Mouse (Mus musculus) intestine, postnatal 0 days (tissue): Measurements from ENCODE around the gene Mms22l. TPM values are rescaled to one million over a fixed set of nuclear protein-coding genes. Genes with fewer than 3 reads are reported as not detected.
A peak's percentile ranks its signal among the peaks of the same experiment; 100 is the strongest.

ENCODE experiments used
- ATAC-seq: fragments of 200-750 bp; cut with Nextera tagmentation; 2 replicates; pipeline ENCODE4 v1.8.0; 2017; ENCODE audit warnings: mild to moderate bottlenecking, moderate TSS enrichment, moderate library complexity
- H3K27ac ChIP-seq: fragments of 300-500 bp; sonication (generic); 2 replicates; pipeline ENCODE4 v1.5.1; 2014; ENCODE audit warnings: mild to moderate bottlenecking, low read depth, low read length, moderate library complexity
- H3K27me3 ChIP-seq: fragments of 300-500 bp; sonication (generic); replicated peaks from 2 replicates; pipeline ENCODE4 v1.6.1; 2014; ENCODE audit warnings: low read length, mixed read lengths; ENCODE audit not compliant: control insufficient read depth, insufficient read depth
- H3K36me3 ChIP-seq: fragments of 300-500 bp; sonication (generic); 2 replicates; pipeline ENCODE4 v1.6.1; 2014; ENCODE audit warnings: mild to moderate bottlenecking, moderate library complexity; ENCODE audit not compliant: control insufficient read depth, insufficient read depth
- H3K4me1 ChIP-seq: fragments of 300-500 bp; sonication (generic); replicated peaks from 2 replicates; pipeline ENCODE4 v1.6.1; 2014; ENCODE audit warnings: antibody characterized with exemption, low read length, mixed read lengths; ENCODE audit not compliant: control insufficient read depth, insufficient read depth
- H3K4me2 ChIP-seq: fragments of 300-500 bp; sonication (generic); replicated peaks from 2 replicates; pipeline ENCODE4 v1.6.1; 2014; ENCODE audit warnings: low read depth, mild to moderate bottlenecking, moderate library complexity
- H3K4me3 ChIP-seq: fragments of 300-500 bp; sonication (generic); 2 replicates; pipeline ENCODE4 v1.5.1; 2014; ENCODE audit warnings: low read depth, low read length
- H3K9ac ChIP-seq: fragments of 300-500 bp; sonication (generic); 2 replicates; pipeline ENCODE4 v1.6.1; 2014; ENCODE audit warnings: mild to moderate bottlenecking, low read depth, low read length
- H3K9me3 ChIP-seq: fragments of 300-500 bp; sonication (generic); 2 replicates; pipeline ENCODE4 v1.6.1; 2016; ENCODE audit warnings: mixed run types; ENCODE audit not compliant: control insufficient read depth
- CTCF ChIP-seq: sonication (generic); IDR thresholded peaks from 2 replicates; pipeline ENCODE4 v1.5.1; 2016; ENCODE audit warnings: low read depth, mild to moderate bottlenecking, control low read depth, antibody characterized with exemption, moderate library complexity
- whole genome bisulfite sequencing: fragments of 180-500 bp; shearing (Covaris S2); extraction: QIAGEN DNeasy Blood & Tissue Kit; methylation state at CpG from one replicate; pipeline ENCODE4 v1.1.7; 2014; 5-methylcytosine and 5-hydroxymethylcytosine counted together
- polyA plus RNA-seq: library from polyadenylated mRNA; unstranded; fragments of >200 nt; fragmentation: Nextera tagmentation; extraction: Ambion mirVana; gene quantifications from 2 replicates; pipeline ENCODE4 v1.2.1, GENCODE M21; 2015

Gene Mms22l
- polyA plus RNA-seq, 1 experiment from 2014 or later = 6.9 TPM

DNA sequence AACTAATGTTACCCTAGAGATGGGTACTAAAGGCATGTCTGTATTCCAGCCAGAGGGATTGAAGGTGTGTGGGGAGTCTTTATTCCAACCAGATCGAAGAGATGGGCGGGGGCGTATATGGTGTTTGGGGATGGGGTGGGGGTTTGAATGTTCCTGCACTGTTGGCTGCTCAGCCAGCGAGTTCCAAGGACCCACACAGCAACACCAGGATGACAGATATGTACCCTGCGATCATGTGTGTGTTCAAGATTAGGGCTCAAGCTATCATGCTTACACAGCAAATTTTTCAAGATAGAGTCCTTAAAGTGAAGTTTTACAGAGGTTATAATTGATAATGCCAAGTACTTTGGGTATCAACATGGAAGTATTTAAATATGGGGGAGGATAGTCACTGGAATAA is 81.3 kb downstream of the Mms22l start:
- WGBS = 97% methylated on average over 5 of the region's 5 CpGs

DNA sequence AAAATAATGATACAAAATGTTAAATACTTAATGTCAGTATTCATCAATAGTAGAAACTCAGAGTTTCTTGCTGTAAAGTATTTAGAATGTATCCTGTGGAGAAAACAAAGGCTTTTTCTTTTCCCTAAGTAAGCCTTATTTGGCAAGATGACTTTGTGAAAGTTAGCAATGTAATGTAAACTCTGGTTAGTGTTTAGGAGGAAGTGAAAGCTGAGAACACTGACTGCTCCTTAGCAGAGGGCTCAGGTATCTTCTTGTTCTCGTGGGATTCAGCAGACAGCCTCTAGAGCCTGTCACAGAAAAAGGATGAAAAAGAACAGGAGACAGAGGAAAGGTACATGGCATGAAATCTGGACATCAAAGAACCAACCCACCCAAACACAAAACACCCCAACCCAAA is 86.0 kb downstream of the Mms22l start:
- Histone ChIP-seq H3K27me3 (no peaks in the 10 kb centered on the region), H3K4me3 (no peak overlapping the region), H3K36me3 (0 out of 2 replicates have a peak, but pooled peaks cover 3% of the 10 kb centered on the region), H3K9me3 (no peaks in the 10 kb centered on the region), H3K4me1 (no peaks in the 10 kb centered on the region), H3K4me2 (no peak overlapping the region), H3K9ac (no peak overlapping the region), H3K27ac (no peak overlapping the region)
- 41% methylated on average over 1 of the region's 1 CpGs for WGBS
- TF ChIP-seq CTCF = no peak
- no peak for ATAC-seq

More for the DNA sequence above, 81.3 kb downstream of the Mms22l start:
- no peak overlapping the region for H3K4me2 ChIP-seq
- H3K27ac ChIP-seq = no peak overlapping the region
- no peak overlapping the region for H3K4me3 ChIP-seq
- ATAC-seq = no peak
- no peaks in the 10 kb centered on the region for H3K9me3 ChIP-seq
- peaks cover 8% of the 10 kb centered on the region; the same call in 1 of the 2 replicates for H3K36me3 ChIP-seq
- no peaks in the 10 kb centered on the region for H3K4me1 ChIP-seq
- H3K9ac ChIP-seq = no peak overlapping the region
- no peaks in the 10 kb centered on the region for H3K27me3 ChIP-seq
- no peak for TF ChIP-seq CTCF

DNA sequence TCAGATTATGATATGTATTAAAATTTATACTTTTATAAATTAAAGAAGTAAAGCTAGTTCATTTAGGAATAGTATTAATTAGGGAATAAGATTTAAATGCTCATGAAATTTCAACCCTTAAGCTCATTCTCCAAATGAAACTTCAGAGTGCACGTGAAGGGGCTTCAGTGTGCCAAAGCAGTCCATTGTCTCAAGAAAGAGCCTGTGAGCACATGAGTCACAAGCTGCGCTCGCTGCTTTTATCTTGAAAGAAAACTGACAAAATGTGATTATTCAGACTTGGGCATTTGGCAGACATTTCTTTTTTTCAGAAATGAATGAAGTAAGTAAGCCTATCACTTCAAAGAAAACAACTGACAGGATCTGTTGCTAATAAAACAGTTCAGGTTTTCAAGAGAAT is 87.7 kb downstream of the Mms22l start:
- H3K4me2 ChIP-seq = no peak overlapping the region
- peaks cover 12% of the 10 kb centered on the region for H3K36me3 ChIP-seq
- no peaks in the 10 kb centered on the region for H3K4me1 ChIP-seq
- H3K9ac ChIP-seq = no peak overlapping the region
- no peak for ATAC-seq
- H3K9me3 ChIP-seq = no peaks in the 10 kb centered on the region
- no peaks in the 10 kb centered on the region for H3K27me3 ChIP-seq
- TF ChIP-seq CTCF = no peak
- 85% methylated on average over 3 of the region's 3 CpGs for WGBS
- no peak overlapping the region for H3K27ac ChIP-seq
- H3K4me3 ChIP-seq = no peak overlapping the region

GRCm38 (mm10) chr4:24594824-24595223 is 98.6 kb downstream of the Mms22l start:
- Histone ChIP-seq H3K4me3 (no peak overlapping the region), H3K9me3 (no peaks in the 10 kb centered on the region), H3K36me3 (peaks cover 9% of the 10 kb centered on the region), H3K4me1 (no peaks in the 10 kb centered on the region), H3K4me2 (no peak overlapping the region), H3K27ac (no peak overlapping the region), H3K9ac (no peak overlapping the region), H3K27me3 (no peaks in the 10 kb centered on the region)
- no peak for TF ChIP-seq CTCF
- ATAC-seq = no peak

DNA sequence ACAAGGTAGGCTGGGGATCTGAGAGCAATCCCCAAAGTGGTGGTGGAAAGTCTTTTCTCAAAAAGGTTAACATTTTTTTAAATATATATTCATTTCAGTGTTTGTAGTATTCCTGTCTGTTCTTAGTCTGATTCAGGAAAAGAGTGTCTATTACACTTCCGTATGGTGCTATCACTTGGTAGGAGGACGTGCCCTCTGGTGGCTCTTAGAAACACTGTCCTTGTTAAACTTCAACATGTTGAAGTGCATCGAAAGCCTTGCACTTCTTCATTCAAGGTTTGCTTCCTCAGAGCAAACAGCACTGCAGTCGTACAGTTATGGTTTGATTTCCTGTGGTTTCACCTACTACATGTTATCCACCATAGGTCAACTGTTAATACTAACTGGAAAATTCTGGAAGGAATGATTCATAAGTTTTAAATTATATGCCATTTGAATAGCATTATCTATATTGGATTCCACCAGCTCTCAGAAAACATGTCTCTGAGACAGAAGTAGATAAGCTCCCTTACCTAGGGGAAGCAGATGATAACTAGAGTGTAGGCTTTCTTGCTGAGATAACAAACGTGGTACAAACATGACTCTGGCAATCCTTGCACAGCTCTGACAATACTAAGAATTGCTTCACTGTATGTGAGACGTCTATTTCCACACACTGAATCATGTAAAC is 100.8 kb downstream of the Mms22l start:
- Histone ChIP-seq H3K4me3 (no peak overlapping the region), H3K27me3 (no peaks in the 10 kb centered on the region), H3K4me2 (no peak overlapping the region), H3K4me1 (no peaks in the 10 kb centered on the region), H3K9me3 (no peaks in the 10 kb centered on the region), H3K9ac (no peak overlapping the region), H3K36me3 (peaks cover 18% of the 10 kb centered on the region), H3K27ac (no peak overlapping the region)
- WGBS = 75% methylated on average over 6 of the region's 6 CpGs
- 0 out of 2 replicates have a peak, but pooled peaks have one; percentile 17 for TF ChIP-seq CTCF
- no peak for ATAC-seq

- TF ChIP-seq CTCF = no peak
- WGBS = 85% methylated on average over 1 of the region's 1 CpGs
- Histone ChIP-seq H3K4me2 (no peak overlapping the region), H3K9me3 (no peaks in the 10 kb centered on the region), H3K27ac (no peak overlapping the region), H3K27me3 (no peaks in the 10 kb centered on the region), H3K36me3 (peaks cover 15% of the 10 kb centered on the region), H3K9ac (no peak overlapping the region), H3K4me1 (no peaks in the 10 kb centered on the region), H3K4me3 (no peak overlapping the region)
- ATAC-seq = no peak
Observed at GRCm38 (mm10) chr4:24598637-24599036, 102.4 kb downstream of the Mms22l start.

GRCm38 (mm10) chr4:24601711-24602110 is 105.5 kb downstream of the Mms22l start:
- Histone ChIP-seq H3K9me3 (no peaks in the 10 kb centered on the region), H3K4me1 (no peaks in the 10 kb centered on the region), H3K9ac (no peak overlapping the region), H3K36me3 (peaks cover 15% of the 10 kb centered on the region; the same call in 1 of the 2 replicates), H3K4me2 (no peak overlapping the region), H3K27me3 (no peaks in the 10 kb centered on the region), H3K4me3 (no peak overlapping the region), H3K27ac (no peak overlapping the region)
- TF ChIP-seq CTCF = no peak
- WGBS = 93% methylated on average over 6 of the region's 6 CpGs
- ATAC-seq = no peak
